ENCODE assay signal across 9 mouse cellular contexts in the genomic region with DNA sequence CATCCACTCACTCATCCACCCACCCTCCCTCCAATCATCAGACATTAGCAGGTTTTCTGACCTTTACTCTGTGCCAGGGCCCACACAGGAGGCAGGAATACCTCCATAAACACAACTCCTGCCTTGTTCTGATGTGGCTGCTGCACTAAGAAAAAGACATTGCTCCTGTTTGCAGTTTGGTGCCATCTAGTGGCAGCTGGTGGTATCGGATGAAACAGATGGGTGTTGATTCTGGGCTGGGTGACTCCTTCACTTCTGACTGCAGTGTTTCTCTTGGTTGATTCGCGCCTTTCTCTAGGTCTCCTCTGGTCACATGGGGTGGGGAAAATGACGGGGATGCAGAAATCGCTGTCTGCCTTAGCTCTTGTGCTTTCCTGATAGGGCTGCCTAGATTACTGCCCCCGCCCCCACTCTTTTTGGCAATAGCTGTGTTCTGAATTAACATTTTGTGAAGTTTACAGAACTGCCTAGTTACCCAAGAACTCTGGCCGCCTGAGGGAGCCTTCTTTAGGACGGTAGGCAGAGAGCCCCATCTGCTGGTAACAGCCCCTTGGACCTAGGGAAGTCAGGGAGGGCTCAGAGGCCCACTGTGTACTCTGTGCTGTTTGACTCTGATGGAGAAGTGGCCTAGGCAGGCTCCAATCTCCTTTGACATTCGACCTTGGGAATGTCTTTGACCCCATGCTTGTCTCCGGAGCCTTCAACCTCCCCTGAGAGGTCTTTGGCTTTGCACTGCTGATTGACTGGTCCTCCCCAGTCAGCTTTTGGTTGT. TPM values are rescaled to one million over a fixed set of nuclear protein-coding genes. Genes with fewer than 3 reads are reported as not detected.
DNase-seq lines count a peak whose midpoint lies in the region; ATAC-seq and TF ChIP-seq lines count a peak whose summit lies in the region.
"Had no signal": no experiment of that assay in that cellular context is flagged by ENCODE, and none has a peak within 500 bp of the region (broad histone marks: within the 10 kb centered on the region; RNA-seq: fewer than 3 reads in every experiment).

No protein-coding gene starts in this region.

- no peaks in the 10 kb centered on the region for H3K79me3 ChIP-seq in C2C12 (ENCODE audit: low read depth)

- DNase-seq in WW6 (ENCODE audit: low read depth, low spot score) = peak; percentile 54
- peak; percentile 86 for DNase-seq in embryo, embryonic 10 days (ENCODE audit: low spot score)
- DNase-seq in gastrocnemius, postnatal 14 days = peak; percentile 63
- peak; percentile 73 for DNase-seq in large intestine, adult 2 months (ENCODE audit: low read depth, low spot score)
- DNase-seq in retina, adult 2 months (ENCODE audit: low read depth, low spot score) = peak; percentile 30
- peak; percentile 39 for DNase-seq in urinary bladder, adult 2 months (ENCODE audit: low spot score)

- intact Hi-C loops in gastrocnemius, postnatal 14 days (cut with DNase I; ENCODE audit: low total_unique reads) = loop anchor here (5.0 kb wide), 1 partner anchor 60 kb away; no protein-coding TSS in a partner anchor

- H3ac ChIP-seq in C2C12 (ENCODE audit: control insufficient read depth, insufficient read length, low read depth) = no peak overlapping the region

- H3K4me2 ChIP-seq in lung, embryonic 16.5 days (ENCODE audit: low read depth, low read length) = no peak overlapping the region
- H3K4me2 ChIP-seq: heart, embryonic 15.5 days had no signal

- no peak overlapping the region for H3K4me3 ChIP-seq in C2C12 (ENCODE audit: insufficient read depth, poor library complexity, severe bottlenecking)
- no peak overlapping the region for H3K4me3 ChIP-seq in lung, embryonic 16.5 days (ENCODE audit: low read length)
- H3K4me3 ChIP-seq: heart, embryonic 15.5 days had no signal

- no peak overlapping the region for H3K9ac ChIP-seq in lung, embryonic 16.5 days (ENCODE audit: low read length)
- H3K9ac ChIP-seq: heart, embryonic 15.5 days had no signal

- H3K27me3 ChIP-seq in C2C12 (ENCODE audit: control insufficient read depth, insufficient read depth, insufficient read length) = peaks cover 56% of the 10 kb centered on the region
- H3K27me3 ChIP-seq in lung, embryonic 16.5 days (ENCODE audit: control insufficient read depth, insufficient read depth, low read depth, low read length) = no peaks in the 10 kb centered on the region; the same call in 1 of the 2 replicates

- no peaks in the 10 kb centered on the region for H3K4me1 ChIP-seq in lung, embryonic 16.5 days (replicated peaks; ENCODE audit: control insufficient read depth, insufficient read depth, low read length)
- H3K4me1 ChIP-seq: heart, embryonic 15.5 days had no signal

- no peaks in the 10 kb centered on the region for H3K36me3 ChIP-seq in C2C12 (ENCODE audit: control insufficient read depth, insufficient read depth)
- no peaks in the 10 kb centered on the region for H3K36me3 ChIP-seq in lung, embryonic 16.5 days (ENCODE audit: control insufficient read depth, insufficient read depth, low read length)
- H3K36me3 ChIP-seq: heart, embryonic 15.5 days had no signal

- peak; percentile 47; the same call in 1 of the 2 replicates for ATAC-seq in lung, embryonic 16.5 days (ENCODE audit: low read depth)

- no peaks in the 10 kb centered on the region for H3K79me2 ChIP-seq in C2C12 (ENCODE audit: control insufficient read depth, insufficient read depth)

- H3K27ac ChIP-seq in lung, embryonic 16.5 days (ENCODE audit: low read length) = no peak overlapping the region
- H3K27ac ChIP-seq: heart, embryonic 15.5 days had no signal

- TF ChIP-seq CTCF in C2C12 (IDR thresholded peaks at IDR 0.05; ENCODE audit: control insufficient read depth, insufficient read depth, insufficient read length) = peak; percentile 69

- 16% methylated on average over 10 of the region's 10 CpGs for WGBS in large intestine, adult 2 months
- 9% methylated on average over 10 of the region's 10 CpGs for WGBS in lung, embryonic 16.5 days

- H3K9me3 ChIP-seq in lung, embryonic 16.5 days (ENCODE audit: control insufficient read depth, low read length) = no peaks in the 10 kb centered on the region
- H3K9me3 ChIP-seq: heart, embryonic 15.5 days had no signal

TF ChIP-seq in C2C12, 6 proteins besides CTCF, POLR2A, EP300 and RAD21:
- TF ChIP-seq USF1 (IDR thresholded peaks at IDR 0.05; ENCODE audit: low read depth) (no peak), FOSL1 (IDR thresholded peaks at IDR 0.05; ENCODE audit: insufficient read depth, low read length, poor library complexity, severe bottlenecking) (no peak), MAX (IDR thresholded peaks at IDR 0.05) (no peak), MYOG (IDR thresholded peaks at IDR 0.05; ENCODE audit: control insufficient read depth, extremely low read depth, insufficient read length) (no peak), CEBPB (IDR thresholded peaks at IDR 0.05; ENCODE audit: low read depth) (no peak), MYOD1 (IDR thresholded peaks at IDR 0.05; ENCODE audit: control insufficient read depth, insufficient read length, low read depth) (no peak)

RNA-seq across cellular contexts. Expression of gene Prrxl1, which starts 12.0 kb away (rescaled TPM):
- polyA plus RNA-seq in C2C12 (2012; fragmentation: generic; extraction: Trizol) = not detected
- total RNA-seq in gastrocnemius, postnatal 14 days (2021) = not detected
- polyA plus RNA-seq in large intestine, adult 2 months (2012; rRNA removed) = not detected in 2 replicates
- 0.14 and 0.18 TPM in 2 replicates for polyA plus RNA-seq in lung, embryonic 16.5 days (2015; fragmentation: Nextera tagmentation; extraction: Ambion mirVana)
- 0.22 and 0.28 TPM in 2 replicates for polyA plus RNA-seq in urinary bladder, adult 2 months (2012; rRNA removed)

Comparison
In these comparisons a context has a peak if more than half of its experiments do, and no peak if none do; other contexts are left out.
1. DNase-seq: peak in every context shown above with its lines; median percentile 86 in embryo, embryonic 10 days; 73 in large intestine, adult 2 months; 63 in gastrocnemius, postnatal 14 days; 54 in WW6; 39 in urinary bladder, adult 2 months; 30 in retina, adult 2 months.